22 mouse cellular contexts compared by ENCODE assay signal in the genomic region with DNA sequence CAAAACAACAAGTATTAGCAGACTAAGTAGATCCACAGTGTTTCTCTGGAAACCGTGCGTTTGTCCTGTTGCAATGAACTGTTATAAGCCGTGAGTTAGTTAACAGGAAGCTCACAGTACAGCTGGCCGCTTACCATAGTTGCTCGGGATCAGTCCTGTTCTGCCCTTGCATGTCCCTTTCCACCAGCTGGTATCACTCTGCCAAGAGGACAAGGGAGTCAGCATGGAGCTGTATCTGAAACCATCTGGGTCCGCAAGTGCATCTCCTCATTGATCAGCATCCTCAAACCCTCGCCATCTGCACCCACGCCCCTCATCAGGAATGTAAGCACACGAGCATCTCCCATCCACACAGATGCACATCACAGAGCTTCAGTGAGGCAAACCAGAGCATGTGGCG. TPM values are rescaled to one million over a fixed set of nuclear protein-coding genes. Genes with fewer than 3 reads are reported as not detected.
DNase-seq lines count a peak whose midpoint lies in the region; ATAC-seq and TF ChIP-seq lines count a peak whose summit lies in the region.
"Had no signal": no experiment of that assay in that cellular context is flagged by ENCODE, and none has a peak within 500 bp of the region (broad histone marks: within the 10 kb centered on the region; RNA-seq: fewer than 3 reads in every experiment).

No protein-coding gene starts in this region.

- peak; percentile 77 for ATAC-seq in hindbrain, postnatal 0 days
- no peak for ATAC-seq in hindbrain, embryonic 13.5 days (ENCODE audit: low FRiP score)
- ATAC-seq: forebrain, embryonic 16.5 days; intestine, embryonic 15.5 days; midbrain, embryonic 15.5 days had no signal

- no peak for TF ChIP-seq CTCF in hindbrain, postnatal 0 days (IDR thresholded peaks at IDR 0.05; ENCODE audit: low read depth)
- TF ChIP-seq CTCF in layer of hippocampus, adult 2 months (conservative IDR thresholded peaks at IDR 0.05), result no peak

- DNase-seq in hindbrain, postnatal 0 days (ENCODE audit: low spot score), result peak; percentile 41
- DNase-seq in layer of hippocampus, adult 2 months (ENCODE audit: low spot score in 2 of 2), result no peak
- DNase-seq in layer of hippocampus, postnatal 14 days (ENCODE audit: low spot score in 2 of 2), result no peak
- DNase-seq in kidney, postnatal 10 days, result peak; percentile 58
- peak; percentile 22 for DNase-seq in layer of hippocampus, adult 9-10 months (ENCODE audit: low spot score)
- DNase-seq in neural tube, embryonic 10.5 days (ENCODE audit: extremely low spot score, low spot score), result no peak
- DNase-seq in cerebellum, adult 9-11 months, result no peak
- DNase-seq: adrenal gland, postnatal 14 days; cerebellum, adult 11 months; cerebellum, postnatal 25 days; embryo, embryonic 11 days; gastrocnemius, postnatal 36 days; lung, embryonic 14.5 days; thymus, adult 2 months had no signal

- H3K27me3 ChIP-seq in hindbrain, postnatal 0 days (ENCODE audit: insufficient read depth, low read length), result no peaks in the 10 kb centered on the region
- H3K27me3 ChIP-seq in hindbrain, embryonic 13.5 days, result no peaks in the 10 kb centered on the region
- H3K27me3 ChIP-seq: CH12.LX; intestine, embryonic 15.5 days; midbrain, embryonic 15.5 days had no signal

- WGBS in hindbrain, postnatal 0 days, result 67% methylated on average over 10 of the region's 10 CpGs
- WGBS in hindbrain, embryonic 13.5 days, result 86% methylated on average over 10 of the region's 10 CpGs

- H3K9me3 ChIP-seq in hindbrain, postnatal 0 days (ENCODE audit: low read length), result no peaks in the 10 kb centered on the region
- H3K9me3 ChIP-seq in hindbrain, embryonic 13.5 days, result no peaks in the 10 kb centered on the region
- H3K9me3 ChIP-seq: heart, embryonic 10.5 days; intestine, embryonic 15.5 days; midbrain, embryonic 15.5 days had no signal

- H3K4me3 ChIP-seq in hindbrain, postnatal 0 days (ENCODE audit: low read length), result no peak overlapping the region
- H3K4me3 ChIP-seq in hindbrain, embryonic 13.5 days, result no peak overlapping the region
- no peak overlapping the region for H3K4me3 ChIP-seq in layer of hippocampus, adult 2 months
- H3K4me3 ChIP-seq: heart, embryonic 10.5 days; intestine, embryonic 15.5 days; left cerebral cortex, adult 2 months; midbrain, embryonic 15.5 days had no signal

- H3K4me1 ChIP-seq in hindbrain, postnatal 0 days (ENCODE audit: insufficient read depth, low read length), result no peaks in the 10 kb centered on the region
- H3K4me1 ChIP-seq in hindbrain, embryonic 13.5 days (replicated peaks), result peaks cover 14% of the 10 kb centered on the region
- H3K4me1 ChIP-seq: intestine, embryonic 15.5 days had no signal

- H3K36me3 ChIP-seq in hindbrain, postnatal 0 days (ENCODE audit: insufficient read depth, low read length), result no peaks in the 10 kb centered on the region
- H3K36me3 ChIP-seq in hindbrain, embryonic 13.5 days, result no peaks in the 10 kb centered on the region
- H3K36me3 ChIP-seq: midbrain, embryonic 15.5 days had no signal

- H3K27ac ChIP-seq in hindbrain, postnatal 0 days, result peak overlapping the region; percentile 9; the same call in 1 of the 2 replicates
- no peak overlapping the region for H3K27ac ChIP-seq in hindbrain, embryonic 13.5 days
- peak overlapping the region; percentile 28; the same call in 1 of the 2 replicates for H3K27ac ChIP-seq in layer of hippocampus, adult 2 months
- H3K27ac ChIP-seq: heart, embryonic 10.5 days; intestine, embryonic 15.5 days; left cerebral cortex, adult 2 months; midbrain, embryonic 15.5 days had no signal

- no peak overlapping the region for H3K9ac ChIP-seq in hindbrain, postnatal 0 days (replicated peaks; ENCODE audit: low read length)
- H3K9ac ChIP-seq in hindbrain, embryonic 13.5 days, result no peak overlapping the region
- H3K9ac ChIP-seq: intestine, embryonic 15.5 days; lung, embryonic 14.5 days; midbrain, embryonic 15.5 days had no signal

- H3K4me2 ChIP-seq in hindbrain, postnatal 0 days (ENCODE audit: low read depth, low read length), result no peak overlapping the region
- no peak overlapping the region for H3K4me2 ChIP-seq in hindbrain, embryonic 13.5 days
- H3K4me2 ChIP-seq: intestine, embryonic 15.5 days; liver, embryonic 11.5 days; lung, embryonic 14.5 days; midbrain, embryonic 15.5 days had no signal

RNA-seq across cellular contexts. Expression of a gene that starts 37.9 kb away (rescaled TPM):
- total RNA-seq in hindbrain, postnatal 0 days (2014; rRNA removed), result 42.4 and 46.0 TPM in 2 replicates
- polyA plus RNA-seq in hindbrain, postnatal 0 days (2015; fragmentation: Nextera tagmentation; extraction: Ambion mirVana), result 67.9 and 78.0 TPM in 2 replicates
- polyA plus RNA-seq in hindbrain, embryonic 13.5 days (2015; fragmentation: Nextera tagmentation; extraction: Ambion mirVana), result 45.9 and 54.5 TPM in 2 replicates
- 10 to 100 TPM; 28.1 to 28.9 TPM for total RNA-seq in layer of hippocampus, adult 2 months (2021)
- 10 to 100 TPM; 33.2 to 39.3 TPM for total RNA-seq in layer of hippocampus, postnatal 14 days (2021)

RNA-seq across cellular contexts. Expression of a gene that starts 38.0 kb away (rescaled TPM):
- total RNA-seq in hindbrain, postnatal 0 days (2014; rRNA removed), result 5.3 and 10.6 TPM in 2 replicates
- 9.2 and 10.9 TPM in 2 replicates for polyA plus RNA-seq in hindbrain, postnatal 0 days (2015; fragmentation: Nextera tagmentation; extraction: Ambion mirVana)
- polyA plus RNA-seq in hindbrain, embryonic 13.5 days (2015; fragmentation: Nextera tagmentation; extraction: Ambion mirVana), result 8.5 and 9.8 TPM in 2 replicates
- total RNA-seq in layer of hippocampus, adult 2 months (2021), result 10 to 100 TPM in 1 of 2 experiments, 1 to 10 TPM in 1; 8.6 to 10.3 TPM
- total RNA-seq in layer of hippocampus, postnatal 14 days (2021), result 10 to 100 TPM in 1 of 2 experiments, 1 to 10 TPM in 1; 8.6 to 10.2 TPM

Comparison
In these comparisons a context has a peak if more than half of its experiments do, and no peak if none do; other contexts are left out.
1. DNase-seq: peak in hindbrain, postnatal 0 days (single experiment), kidney, postnatal 10 days (single experiment) and layer of hippocampus, adult 9-10 months (single experiment); none in layer of hippocampus, adult 2 months (0 of 2), layer of hippocampus, postnatal 14 days (0 of 2), neural tube, embryonic 10.5 days (single experiment) and cerebellum, adult 9-11 months (single experiment).